Mouse (Mus musculus) spleen, adult 10 weeks (tissue): ENCODE measurements around the gene Gm11111. TPM values are rescaled to one million over a fixed set of nuclear protein-coding genes. Genes with fewer than 3 reads are reported as not detected.

ENCODE experiments used
- polyA plus RNA-seq: library from polyadenylated mRNA; stranded (reverse); fragments of 350-450 nt; fragmentation: Illumina TruSeq; extraction: RNeasy Lipid Tissue Mini Kit (QIAGEN cat#74804); gene quantifications from one replicate; pipeline ENCODE4 v1.2.3, GENCODE M21; 2015; ENCODE audit warnings: low replicate concordance; ENCODE audit not compliant: insufficient read depth

Gm11111 gene
- not detected for polyA plus RNA-seq

DNA sequence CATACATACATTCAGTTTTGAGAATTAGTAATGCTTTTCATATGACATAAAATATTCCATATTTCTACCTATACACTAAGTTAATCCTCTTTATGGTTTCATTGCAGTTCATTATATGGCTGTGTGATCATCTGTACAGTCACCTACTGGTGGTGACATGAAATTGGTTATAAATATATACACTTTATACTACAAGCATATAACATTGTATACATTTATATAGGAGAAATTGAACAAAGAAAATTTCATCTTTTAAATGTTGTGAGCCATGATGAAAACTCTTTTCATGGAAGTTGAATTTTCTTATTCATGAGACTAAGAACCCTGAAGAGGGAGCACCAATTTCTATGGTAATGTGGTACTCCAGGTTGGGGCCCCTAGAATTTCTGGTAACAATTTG is at the start of gene Gm11111:
Gene Gm11111, plus strand, starts transcription at position 301 of the 400 bp plus-strand sequence.

Other genes with a start within 250 kb of the Gm11111 start
- gene Cfap299, start 223.4 kb upstream of the Gm11111 start, polyA plus RNA-seq, result not detected